Mouse (Mus musculus) G1E (cell line): ENCODE measurements at regions not wholly inside any gene's neighbourhood (a gene's known extent, or its start where the extent isn't known, plus 50 kb on each side); places are given as distances from the start of the nearest gene placed in this dataset.

ENCODE experiments used
- ATAC-seq: 2 replicates; pipeline ENCODE4 v1.8.0; 2016; ENCODE audit warnings: mild to moderate bottlenecking; ENCODE audit not compliant: insufficient number of reproducible peaks, poor library complexity, low FRiP score, severe bottlenecking; ENCODE audit errors: extremely low read depth
- DNase-seq: peaks from one replicate; pipeline ENCODE4 v3.0.0; 2012; ENCODE audit warnings: low spot score
- H3K27me3 ChIP-seq: 2 replicates; pipeline ENCODE4 v1.6.1; 2012; ENCODE audit warnings: mild to moderate bottlenecking, low read length, inconsistent platforms; ENCODE audit not compliant: insufficient read depth
- H3K36me3 ChIP-seq: replicated peaks from 2 replicates; pipeline ENCODE3; 2012; ENCODE audit warnings: mild to moderate bottlenecking, inconsistent platforms
- H3K4me1 ChIP-seq: 2 replicates; pipeline ENCODE4 v1.6.1; 2012; ENCODE audit warnings: low read depth, low read length, inconsistent platforms, mixed read lengths; ENCODE audit not compliant: insufficient read depth
- H3K4me3 ChIP-seq: 2 replicates; pipeline ENCODE4 v1.5.1; 2012; ENCODE audit warnings: low read depth, mild to moderate bottlenecking, inconsistent platforms, low read length, moderate library complexity, mixed read lengths
- H3K9me3 ChIP-seq: replicated peaks from 2 replicates; pipeline ENCODE4 v1.6.1; 2012; ENCODE audit warnings: inconsistent platforms
- CTCF ChIP-seq: IDR thresholded peaks from 2 replicates; pipeline ENCODE4 v1.5.1; 2012; ENCODE audit warnings: low read depth, low read length, inconsistent platforms, mixed read lengths
- GATA1 ChIP-seq: IDR thresholded peaks from 2 replicates; pipeline ENCODE4 v1.6.1; 2012; ENCODE audit warnings: borderline replicate concordance, low read length, inconsistent platforms, mixed read lengths
- GATA2 ChIP-seq: IDR thresholded peaks from 2 replicates; pipeline ENCODE4 v1.6.1; 2012; ENCODE audit warnings: low read depth, low read length, inconsistent platforms, borderline replicate concordance
- POLR2AphosphoS5 ChIP-seq: IDR thresholded peaks from 2 replicates; pipeline ENCODE4 v1.6.1; 2012; ENCODE audit warnings: low read depth, low read length, inconsistent platforms; ENCODE audit not compliant: insufficient replicate concordance
- TAL1 ChIP-seq: conservative IDR thresholded peaks from 2 replicates; pipeline ENCODE4 v1.6.1; 2012; ENCODE audit warnings: low read depth, low read length, inconsistent platforms, mixed read lengths

GRCm38 (mm10) chr9:68239121-68239520 is 398.9 kb downstream of the Vps13c start:
- Histone ChIP-seq H3K4me3 (no peak overlapping the region), H3K36me3 (no peaks in the 10 kb centered on the region), H3K27me3 (no peaks in the 10 kb centered on the region), H3K4me1 (no peaks in the 10 kb centered on the region), H3K9me3 (peaks cover 4% of the 10 kb centered on the region; the same call in 1 of the 2 replicates)
- DNase-seq (no peak), ATAC-seq (no peak)
- TF ChIP-seq CTCF (no peak), GATA1 (no peak), TAL1 (no peak), GATA2 (no peak), POLR2AphosphoS5 (no peak)

DNA sequence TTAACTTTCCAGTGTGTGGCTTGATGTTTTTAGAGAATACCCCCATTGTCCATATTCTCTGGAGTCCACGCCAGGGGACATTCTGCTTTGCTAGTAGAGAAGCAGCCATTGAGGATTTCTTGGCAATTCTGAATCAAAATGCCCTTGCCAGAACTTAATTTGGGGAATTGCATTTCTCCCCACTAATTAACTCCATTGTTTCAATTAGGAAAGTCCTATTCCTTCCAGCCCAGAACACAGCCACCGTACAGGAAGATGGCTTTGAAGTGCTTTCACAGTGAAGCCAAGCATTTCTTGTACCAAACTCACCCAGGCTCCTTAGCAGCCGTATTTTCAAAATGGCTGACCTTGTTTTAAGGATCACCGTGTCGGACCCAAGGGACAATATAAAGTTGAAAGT is 399.4 kb downstream of the Vps13c start:
- H3K4me1 ChIP-seq: no peaks in the 10 kb centered on the region
- TF ChIP-seq CTCF (no peak), POLR2AphosphoS5 (no peak), TAL1 (no peak), GATA1 (no peak), GATA2 (no peak)
- no peak overlapping the region for H3K4me3 ChIP-seq
- H3K36me3 ChIP-seq: no peaks in the 10 kb centered on the region
- H3K27me3 ChIP-seq: no peaks in the 10 kb centered on the region
- DNase-seq (no peak), ATAC-seq (no peak)
- peaks cover 4% of the 10 kb centered on the region; the same call in 1 of the 2 replicates for H3K9me3 ChIP-seq

DNA sequence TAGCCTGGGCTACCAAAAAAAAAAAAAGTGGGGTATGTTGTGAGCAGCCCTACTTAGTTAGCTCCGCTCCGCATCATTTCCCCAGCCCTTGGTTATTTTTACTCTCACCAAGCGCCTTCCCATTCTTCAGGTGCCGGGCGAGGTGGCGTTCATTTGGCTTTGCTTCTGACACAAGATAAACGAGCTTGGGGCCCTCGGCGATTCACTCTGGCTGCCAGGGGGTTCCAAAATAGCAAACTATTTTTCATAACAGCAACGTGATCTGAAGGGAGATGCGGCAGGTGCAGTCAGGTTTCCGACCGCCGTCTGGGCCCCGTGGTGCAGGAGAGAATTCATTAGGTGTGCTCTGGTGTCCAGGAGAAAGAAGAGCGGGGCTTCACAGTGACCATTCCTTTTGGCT is 403.6 kb upstream of the Rora start:
- Histone ChIP-seq H3K4me1 (no peaks in the 10 kb centered on the region), H3K9me3 (peaks cover 13% of the 10 kb centered on the region), H3K27me3 (no peaks in the 10 kb centered on the region), H3K4me3 (no peak overlapping the region), H3K36me3 (no peaks in the 10 kb centered on the region)
- DNase-seq (no peak), ATAC-seq (no peak)
- TF ChIP-seq TAL1 (no peak), CTCF (no peak), POLR2AphosphoS5 (no peak), GATA2 (no peak), GATA1 (no peak)

DNA sequence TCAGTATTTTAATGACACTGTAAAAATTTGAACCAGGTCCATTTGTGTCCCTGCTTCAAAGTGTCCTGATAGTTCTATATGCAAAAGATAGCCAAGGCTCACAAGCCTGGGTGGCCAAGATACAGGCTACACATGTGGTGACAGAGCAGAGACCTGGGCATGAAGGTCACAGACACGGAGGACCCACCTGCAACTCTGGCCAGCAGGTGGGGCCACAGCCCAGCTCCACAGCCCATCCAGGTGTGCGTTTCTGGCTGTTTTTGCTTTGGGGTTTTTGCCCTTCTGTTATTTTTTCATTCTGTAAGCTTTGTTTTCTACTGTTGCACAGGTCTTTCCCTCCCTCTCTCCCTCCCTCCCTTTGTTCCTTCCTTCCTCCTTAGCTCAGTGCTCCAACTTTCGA is 399.4 kb upstream of the Rora start:
- H3K36me3 ChIP-seq: no peaks in the 10 kb centered on the region
- no peaks in the 10 kb centered on the region for H3K27me3 ChIP-seq
- H3K4me3 ChIP-seq: no peak overlapping the region
- TF ChIP-seq TAL1: no peak
- TF ChIP-seq POLR2AphosphoS5: no peak
- TF ChIP-seq CTCF: no peak
- no peak for TF ChIP-seq GATA1
- no peak for TF ChIP-seq GATA2
- H3K9me3 ChIP-seq: peaks cover 5% of the 10 kb centered on the region
- H3K4me1 ChIP-seq: no peaks in the 10 kb centered on the region
- ATAC-seq (no peak), DNase-seq (no peak)

GRCm38 (mm10) chr9:68268551-68268950 is 385.0 kb upstream of the Rora start:
- TF ChIP-seq CTCF (no peak), TAL1 (no peak), GATA2 (no peak), GATA1 (no peak), POLR2AphosphoS5 (no peak)
- H3K4me1 ChIP-seq: no peaks in the 10 kb centered on the region; the same call in 1 of the 2 replicates
- no peak for DNase-seq
- H3K4me3 ChIP-seq: no peak overlapping the region
- H3K9me3 ChIP-seq: peaks cover 18% of the 10 kb centered on the region
- no peaks in the 10 kb centered on the region for H3K36me3 ChIP-seq
- no peaks in the 10 kb centered on the region for H3K27me3 ChIP-seq
- ATAC-seq: no peak

GRCm38 (mm10) chr9:68302232-68302925 is 351.2 kb upstream of the Rora start:
- H3K27me3 ChIP-seq: no peaks in the 10 kb centered on the region
- DNase-seq (no peak), ATAC-seq (no peak)
- peaks cover 9% of the 10 kb centered on the region for H3K9me3 ChIP-seq
- no peak overlapping the region for H3K4me3 ChIP-seq
- H3K36me3 ChIP-seq: no peaks in the 10 kb centered on the region
- TF ChIP-seq GATA1: no peak
- no peak for TF ChIP-seq CTCF
- TF ChIP-seq GATA2: no peak
- TF ChIP-seq TAL1: no peak
- TF ChIP-seq POLR2AphosphoS5: no peak
- H3K4me1 ChIP-seq: no peaks in the 10 kb centered on the region
